Mouse (Mus musculus): ENCODE data around the gene Gm10638.

DNA sequence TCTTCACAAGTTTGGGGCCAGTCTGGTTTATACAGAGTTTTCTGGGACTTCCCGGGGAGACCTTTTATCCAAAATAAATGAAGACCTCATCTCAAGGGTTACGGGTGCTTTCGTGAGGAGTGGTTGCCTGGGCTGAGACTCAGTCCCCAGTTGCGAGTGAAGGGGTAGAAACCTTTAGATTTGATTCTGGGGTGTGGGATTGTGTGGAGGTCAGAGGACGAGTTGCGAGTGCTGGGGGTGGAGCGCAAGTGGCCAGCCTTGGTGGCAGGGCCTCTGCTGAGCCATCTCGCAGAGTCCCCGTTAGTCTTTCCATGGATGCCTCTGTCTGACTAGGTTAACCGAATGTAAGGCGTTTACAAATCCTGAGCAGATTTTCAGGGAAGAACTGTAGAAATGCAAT is 1.0 kb downstream of the Gm10638 start:
- no peak for TF ChIP-seq POLR2A (IDR thresholded peaks at IDR 0.05; ENCODE audit: control insufficient read depth in 1 of 2, insufficient read depth in 1 of 2, low read depth in 1 of 2, low read length in 2 of 2, poor library complexity in 1 of 2)
- no peak for TF ChIP-seq NRF1 (IDR thresholded peaks at IDR 0.05; ENCODE audit: insufficient read depth, low read depth, low read length, poor library complexity, severe bottlenecking)
- no peak for TF ChIP-seq BHLHE40 (IDR thresholded peaks at IDR 0.05; ENCODE audit: borderline replicate concordance, low read depth, low read length)
- no peak for TF ChIP-seq TCF12 (IDR thresholded peaks at IDR 0.05; ENCODE audit: low read depth, low read length)
- no peak for TF ChIP-seq ZC3H11A (IDR thresholded peaks at IDR 0.05; ENCODE audit: low read depth, low read length)
- no peak for TF ChIP-seq CTCF (IDR thresholded peaks at IDR 0.05 in 2 of 3, conservative IDR thresholded peaks at IDR 0.05 in 1 of 3; ENCODE audit: control insufficient read depth in 1 of 3, insufficient read depth in 1 of 3, low read depth in 2 of 3, low read length in 3 of 3, poor library complexity in 1 of 3, severe bottlenecking in 1 of 3)
- no peak for TF ChIP-seq ETS1 (IDR thresholded peaks at IDR 0.05; ENCODE audit: low read depth, low read length)
- no peak for TF ChIP-seq TAL1 (IDR thresholded peaks at IDR 0.05; ENCODE audit: low read length)
- TF ChIP-seq MAFK (IDR thresholded peaks at IDR 0.05; ENCODE audit: borderline replicate concordance, low read depth, low read length), result no peak
- TF ChIP-seq E2F4 (IDR thresholded peaks at IDR 0.05; ENCODE audit: borderline replicate concordance, low read depth, low read length), result no peak
